Mouse (Mus musculus): ENCODE data around the gene Als2cr12. TPM values are rescaled to one million over a fixed set of nuclear protein-coding genes. Genes with fewer than 3 reads are reported as not detected.

Als2cr12 gene
- polyA plus RNA-seq, 1 experiment, result not detected

GRCm38 (mm10) chr1:58712076-58713061, 16.6 kb upstream of the Als2cr12 start:
- TF ChIP-seq GATA1 (IDR thresholded peaks at IDR 0.05; ENCODE audit: low read length), result no peak

GRCm38 (mm10) chr1:58711365-58712016, 15.7 kb upstream of the Als2cr12 start, which contains the start of gene Cflar:
Gene Cflar (plus strand): TSS chr1:58711508.
- no peak for TF ChIP-seq GATA1 (IDR thresholded peaks at IDR 0.05; ENCODE audit: low read length)

- no peak for TF ChIP-seq GATA1 (IDR thresholded peaks at IDR 0.05; ENCODE audit: low read length)
These were observed 15.0 kb upstream of the Als2cr12 start for GRCm38 (mm10) chr1:58710711-58711364.

GRCm38 (mm10) chr1:58699988-58700387, 4.2 kb upstream of the Als2cr12 start:
- TF ChIP-seq GATA1 (IDR thresholded peaks at IDR 0.05; ENCODE audit: low read length), result no peak

GRCm38 (mm10) chr1:58698781-58699180, 3.0 kb upstream of the Als2cr12 start:
- no peak for TF ChIP-seq GATA1 (IDR thresholded peaks at IDR 0.05; ENCODE audit: low read length)

GRCm38 (mm10) chr1:58693696-58694095, 2.1 kb downstream of the Als2cr12 start:
- TF ChIP-seq GATA1 (IDR thresholded peaks at IDR 0.05; ENCODE audit: low read length), result no peak

GRCm38 (mm10) chr1:58690006-58690744, 5.6 kb downstream of the Als2cr12 start:
- TF ChIP-seq GATA1 (IDR thresholded peaks at IDR 0.05; ENCODE audit: low read length), result no peak

GRCm38 (mm10) chr1:58689426-58689825, 6.4 kb downstream of the Als2cr12 start:
- no peak for TF ChIP-seq GATA1 (IDR thresholded peaks at IDR 0.05; ENCODE audit: low read length)

- TF ChIP-seq GATA1 (IDR thresholded peaks at IDR 0.05; ENCODE audit: low read length), result no peak
These were observed 18.2 kb downstream of the Als2cr12 start for GRCm38 (mm10) chr1:58677575-58677974.

GRCm38 (mm10) chr1:58675011-58675410, 20.8 kb downstream of the Als2cr12 start:
- no peak for TF ChIP-seq GATA1 (IDR thresholded peaks at IDR 0.05; ENCODE audit: low read length)

GRCm38 (mm10) chr1:58672116-58672515, 23.7 kb downstream of the Als2cr12 start:
- TF ChIP-seq GATA1 (IDR thresholded peaks at IDR 0.05; ENCODE audit: low read length), result no peak

- no peak for TF ChIP-seq GATA1 (IDR thresholded peaks at IDR 0.05; ENCODE audit: low read length)
These were observed 27.6 kb downstream of the Als2cr12 start for GRCm38 (mm10) chr1:58668191-58668590.

GRCm38 (mm10) chr1:58652480-58653403, 43.0 kb downstream of the Als2cr12 start:
- TF ChIP-seq GATA1 (IDR thresholded peaks at IDR 0.05; ENCODE audit: low read length), result no peak

Data from G1E-ER4 (cell line).